In genomic region chr8:94695994-94696384, GRCm38 (mm10) we compare ENCODE assay signal across 8 mouse cellular contexts. TPM values are rescaled to one million over a fixed set of nuclear protein-coding genes. Genes with fewer than 3 reads are reported as not detected.
DNase-seq lines count a peak whose midpoint lies in the region; ATAC-seq and TF ChIP-seq lines count a peak whose summit lies in the region.

Gene Pllp, minus strand, starts transcription at chr8:94696278.

- H3K4me3 ChIP-seq in E14TG2a.4 (replicated peaks; ENCODE audit: low read length): peak within 1 kb of the TSS; percentile 90
- H3K4me3 ChIP-seq in embryonic facial prominence, embryonic 15.5 days (replicated peaks): peak within 1 kb of the TSS; percentile 48
- peak within 1 kb of the TSS; percentile 64 for H3K4me3 ChIP-seq in intestine, embryonic 16.5 days (ENCODE audit: low read length)
- H3K4me3 ChIP-seq in midbrain, embryonic 12.5 days: peak within 1 kb of the TSS; percentile 44

- peak; percentile 47; the same call in 1 of the 2 replicates for ATAC-seq in embryonic facial prominence, embryonic 15.5 days (ENCODE audit: insufficient number of reproducible peaks, low FRiP score, low TSS enrichment, low read depth)
- ATAC-seq in intestine, embryonic 16.5 days: peak; percentile 88
- peak; percentile 49 for ATAC-seq in midbrain, embryonic 12.5 days (ENCODE audit: low FRiP score, low read depth)

- no peaks in the 10 kb centered on the region for H3K9me3 ChIP-seq in E14TG2a.4 (ENCODE audit: low read length)
- no peaks in the 10 kb centered on the region for H3K9me3 ChIP-seq in embryonic facial prominence, embryonic 15.5 days (replicated peaks)
- no peaks in the 10 kb centered on the region for H3K9me3 ChIP-seq in intestine, embryonic 16.5 days (ENCODE audit: control insufficient read depth, low read length)
- H3K9me3 ChIP-seq in midbrain, embryonic 12.5 days: no peaks in the 10 kb centered on the region

- peaks cover 40% of the 10 kb centered on the region for H3K4me1 ChIP-seq in E14TG2a.4 (replicated peaks; ENCODE audit: low read depth, low read length)
- H3K4me1 ChIP-seq in embryonic facial prominence, embryonic 15.5 days: peaks cover 27% of the 10 kb centered on the region
- H3K4me1 ChIP-seq in intestine, embryonic 16.5 days (ENCODE audit: control insufficient read depth, insufficient read depth, low read length): peaks cover 9% of the 10 kb centered on the region
- peaks cover 17% of the 10 kb centered on the region for H3K4me1 ChIP-seq in midbrain, embryonic 12.5 days

- H3K27ac ChIP-seq in embryonic facial prominence, embryonic 15.5 days (replicated peaks): no peak within 1 kb of the TSS
- H3K27ac ChIP-seq in intestine, embryonic 16.5 days (ENCODE audit: low read length): peak within 1 kb of the TSS; percentile 44; the same call in 1 of the 2 replicates
- H3K27ac ChIP-seq in midbrain, embryonic 12.5 days (replicated peaks): no peak within 1 kb of the TSS

- peak within 1 kb of the TSS; percentile 18; the same call in 1 of the 2 replicates for H3K9ac ChIP-seq in embryonic facial prominence, embryonic 15.5 days
- H3K9ac ChIP-seq in intestine, embryonic 16.5 days (ENCODE audit: low read depth, low read length): peak within 1 kb of the TSS; percentile 68
- H3K9ac ChIP-seq in midbrain, embryonic 12.5 days (replicated peaks): peak within 1 kb of the TSS; percentile 31

- TF ChIP-seq CTCF in E14TG2a.4 (conservative IDR thresholded peaks at IDR 0.05; ENCODE audit: low read length): no peak

- peak; percentile 66 to 71 for DNase-seq in cerebellum, postnatal 10 days
- no peak for DNase-seq in cerebellum, adult 9-10 months
- peak; percentile 41 to 66 for DNase-seq in left cerebral cortex, postnatal 36 days (ENCODE audit: low spot score in 2 of 2)
- DNase-seq in thymus, postnatal 14 days: peak; percentile 45

- intact Hi-C loops in left cerebral cortex, postnatal 36 days (cut with DNase I): no loop called here

- H3K4me2 ChIP-seq in embryonic facial prominence, embryonic 15.5 days (replicated peaks): peak within 1 kb of the TSS; percentile 84
- peak within 1 kb of the TSS; percentile 85 for H3K4me2 ChIP-seq in intestine, embryonic 16.5 days (ENCODE audit: low read depth, low read length)
- peak within 1 kb of the TSS; percentile 74 for H3K4me2 ChIP-seq in midbrain, embryonic 12.5 days (replicated peaks)

- H3K27me3 ChIP-seq in E14TG2a.4 (ENCODE audit: insufficient read depth, low read length): peaks cover 61% of the 10 kb centered on the region
- peaks cover 57% of the 10 kb centered on the region for H3K27me3 ChIP-seq in embryonic facial prominence, embryonic 15.5 days
- peaks cover 18% of the 10 kb centered on the region for H3K27me3 ChIP-seq in intestine, embryonic 16.5 days (replicated peaks; ENCODE audit: control insufficient read depth, insufficient read depth, low read length)
- H3K27me3 ChIP-seq in midbrain, embryonic 12.5 days: peaks cover 62% of the 10 kb centered on the region

- H3K36me3 ChIP-seq in E14TG2a.4 (ENCODE audit: insufficient read depth, low read length): no peaks in the 10 kb centered on the region
- H3K36me3 ChIP-seq in embryonic facial prominence, embryonic 15.5 days: no peaks in the 10 kb centered on the region
- no peaks in the 10 kb centered on the region for H3K36me3 ChIP-seq in intestine, embryonic 16.5 days (ENCODE audit: control insufficient read depth, insufficient read depth, low read length)
- no peaks in the 10 kb centered on the region for H3K36me3 ChIP-seq in midbrain, embryonic 12.5 days

- WGBS in embryonic facial prominence, embryonic 15.5 days: 1% methylated on average over 41 of the region's 41 CpGs
- WGBS in intestine, embryonic 16.5 days: under 1% methylated on average over 41 of the region's 41 CpGs
- 2% methylated on average over 41 of the region's 41 CpGs for WGBS in midbrain, embryonic 12.5 days

RNA-seq across cellular contexts. Expression of gene Pllp, which starts in this region (rescaled TPM):
- polyA plus RNA-seq in embryonic facial prominence, embryonic 15.5 days (2015; fragmentation: Nextera tagmentation; extraction: Ambion mirVana): 10.9 and 14.2 TPM in 2 replicates
- polyA plus RNA-seq in intestine, embryonic 16.5 days (2015; fragmentation: Nextera tagmentation; extraction: Ambion mirVana): 55.6 and 64.0 TPM in 2 replicates
- total RNA-seq in left cerebral cortex, postnatal 36 days (2021): 10 to 100 TPM; 29.0 to 58.2 TPM
- polyA plus RNA-seq in midbrain, embryonic 12.5 days (2016; fragmentation: Nextera tagmentation; extraction: Ambion mirVana): 0.34 and 0.38 TPM in 2 replicates

Comparison
In these comparisons a context has a peak if more than half of its experiments do, and no peak if none do; other contexts are left out.
1. Peak in ATAC-seq, H3K4me3 ChIP-seq, H3K9ac ChIP-seq and H3K4me2 ChIP-seq in midbrain, embryonic 12.5 days; RNA of the gene not detected or under 1 TPM.
2. H3K9ac ChIP-seq: peak in every context shown above with its lines; median percentile 68 in intestine, embryonic 16.5 days; 31 in midbrain, embryonic 12.5 days; 18 in embryonic facial prominence, embryonic 15.5 days.